Mouse (Mus musculus) induced T-regulatory cell, adult 2 months (primary cell): ENCODE results near the gene Tanc2.

Source experiments
- DNase-seq: peaks from one replicate; pipeline ENCODE4 v3.0.0-alpha.2; 2012; ENCODE audit warnings: low read depth

Tanc2 gene

GRCm38 (mm10) chr11:105836344-105836891, 246.6 kb downstream of the Tanc2 start:
- DNase-seq: no peak

- no peak for DNase-seq
Observed at GRCm38 (mm10) chr11:105837962-105838361, 248.2 kb downstream of the Tanc2 start.

GRCm38 (mm10) chr11:105845901-105846300, 256.1 kb downstream of the Tanc2 start:
- no peak for DNase-seq

- no peak for DNase-seq
Observed at GRCm38 (mm10) chr11:105855504-105855903, 265.7 kb downstream of the Tanc2 start.

GRCm38 (mm10) chr11:105858063-105858462, 268.3 kb downstream of the Tanc2 start:
- no peak for DNase-seq

GRCm38 (mm10) chr11:105885558-105885957, 295.8 kb downstream of the Tanc2 start:
- DNase-seq: no peak

GRCm38 (mm10) chr11:105887281-105887680, 297.5 kb downstream of the Tanc2 start:
- no peak for DNase-seq

GRCm38 (mm10) chr11:105899151-105899550, 309.4 kb downstream of the Tanc2 start:
- no peak for DNase-seq

GRCm38 (mm10) chr11:105901501-105901900, 311.7 kb downstream of the Tanc2 start:
- DNase-seq: peak; percentile 24

GRCm38 (mm10) chr11:105902956-105903355, 313.2 kb downstream of the Tanc2 start:
- no peak for DNase-seq

- no peak for DNase-seq
Observed at GRCm38 (mm10) chr11:105905529-105906213, 315.9 kb downstream of the Tanc2 start.

GRCm38 (mm10) chr11:105907381-105907780, 317.6 kb downstream of the Tanc2 start:
- DNase-seq: no peak

- DNase-seq: no peak
Observed at GRCm38 (mm10) chr11:105908926-105909325, 319.1 kb downstream of the Tanc2 start.

- no peak for DNase-seq
Observed at GRCm38 (mm10) chr11:105909617-105910016, 319.8 kb downstream of the Tanc2 start.

- no peak for DNase-seq
Observed at GRCm38 (mm10) chr11:105911149-105911548, 321.4 kb downstream of the Tanc2 start.

GRCm38 (mm10) chr11:105911592-105912375, 322.0 kb downstream of the Tanc2 start:
- DNase-seq: peak; percentile 83

- DNase-seq: no peak
Observed at GRCm38 (mm10) chr11:105913580-105913979, 323.8 kb downstream of the Tanc2 start.

- DNase-seq: no peak
Observed at GRCm38 (mm10) chr11:105920098-105920785, 330.5 kb downstream of the Tanc2 start.

GRCm38 (mm10) chr11:105920836-105921235, 331.1 kb downstream of the Tanc2 start:
- no peak for DNase-seq

- no peak for DNase-seq
Observed at GRCm38 (mm10) chr11:105921275-105921674, 331.5 kb downstream of the Tanc2 start.

GRCm38 (mm10) chr11:105922769-105923663, 333.2 kb downstream of the Tanc2 start:
- no peak for DNase-seq
